Mouse (Mus musculus) neural tube, embryonic 12.5 days (tissue): ENCODE data around the gene Zfp954. TPM values are rescaled to one million over a fixed set of nuclear protein-coding genes. Genes with fewer than 3 reads are reported as not detected.
"Not testable (repeated sequence)": the region's sequence is repeated elsewhere in the genome, so short reads cannot be mapped to it uniquely, and the experiment has no call there.

ENCODE experiments used
- ATAC-seq: fragments of 200-750 bp; cut with Nextera tagmentation; 2 replicates; pipeline ENCODE4 v1.8.0; 2017; ENCODE audit warnings: low read depth, mild to moderate bottlenecking, moderate TSS enrichment, moderate library complexity; ENCODE audit not compliant: low FRiP score
- H3K27ac ChIP-seq: fragments of 300-500 bp; sonication (generic); 2 replicates; pipeline ENCODE4 v1.5.1; 2016
- H3K27me3 ChIP-seq: fragments of 300-500 bp; sonication (generic); replicated peaks from 2 replicates; pipeline ENCODE4 v1.6.1; 2016; ENCODE audit warnings: mild to moderate bottlenecking
- H3K36me3 ChIP-seq: fragments of 300-500 bp; sonication (generic); 2 replicates; pipeline ENCODE4 v1.6.1; 2016; ENCODE audit warnings: mild to moderate bottlenecking
- H3K4me1 ChIP-seq: fragments of 300-500 bp; sonication (generic); 2 replicates; pipeline ENCODE4 v1.6.1; 2016
- H3K4me2 ChIP-seq: fragments of 300-500 bp; sonication (generic); replicated peaks from 2 replicates; pipeline ENCODE4 v1.6.1; 2016; ENCODE audit warnings: mild to moderate bottlenecking
- H3K4me3 ChIP-seq: fragments of 300-500 bp; sonication (generic); 2 replicates; pipeline ENCODE4 v1.5.1; 2016
- H3K9ac ChIP-seq: fragments of 300-500 bp; sonication (generic); 2 replicates; pipeline ENCODE4 v1.6.1; 2016; ENCODE audit warnings: mild to moderate bottlenecking
- H3K9me3 ChIP-seq: fragments of 300-500 bp; sonication (generic); 2 replicates; pipeline ENCODE4 v1.6.1; 2016; ENCODE audit warnings: mild to moderate bottlenecking
- WGBS: fragments of 180-500 bp; shearing (Covaris S2); methylation state at CpG from one replicate; pipeline ENCODE4 v1.1.7; 2016; 5-methylcytosine and 5-hydroxymethylcytosine counted together
- polyA plus RNA-seq: library from polyadenylated mRNA; unstranded; fragments of >200 nt; fragmentation: Nextera tagmentation; extraction: Ambion mirVana; gene quantifications from 2 replicates; pipeline ENCODE4 v1.2.1, GENCODE M21; 2016

The Zfp954 gene
- polyA plus RNA-seq = 16.9 and 18.8 TPM in 2 replicates

DNA sequence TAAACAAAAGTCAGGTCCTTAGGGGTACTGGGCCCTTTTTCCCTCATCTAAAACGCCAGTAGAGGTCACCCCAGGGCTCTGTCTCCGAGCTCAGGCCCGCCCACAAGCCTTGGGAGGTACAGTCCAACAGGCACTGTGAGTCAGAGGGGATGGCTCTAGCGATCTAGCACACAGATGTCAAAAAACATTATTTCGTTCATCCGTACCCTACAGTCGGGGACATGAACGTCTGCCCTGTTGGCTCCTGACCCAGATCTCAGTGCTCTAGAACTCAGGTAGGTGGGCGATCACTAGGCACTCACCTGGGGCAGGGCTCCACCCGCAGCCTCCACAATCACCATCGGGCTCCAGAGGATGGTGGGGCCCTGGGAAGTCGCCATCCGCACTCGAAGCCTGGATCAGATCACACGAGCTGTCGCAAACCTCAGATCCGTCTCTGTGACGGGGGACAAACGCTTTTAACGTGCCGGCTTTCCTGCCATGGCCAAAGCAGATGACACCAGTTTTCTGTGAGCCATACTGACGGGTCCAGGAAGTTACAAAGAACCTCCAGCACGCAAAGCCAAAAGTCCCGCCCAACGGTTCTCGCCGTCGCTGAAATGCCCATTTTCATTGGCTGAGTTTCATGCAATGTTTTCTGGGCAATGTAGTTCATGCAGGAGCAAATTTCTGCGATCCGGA is at the start of gene Zfp954:
TSS of gene Zfp954 (minus strand) at position 568 of the 681 bp plus-strand sequence.
- Histone ChIP-seq H3K27ac (no peak within 1 kb of the TSS), H3K4me3 (peak within 1 kb of the TSS; percentile 53), H3K9ac (peak within 1 kb of the TSS; percentile 64), H3K4me1 (peaks cover 7% of the 10 kb centered on the region), H3K36me3 (peaks cover 29% of the 10 kb centered on the region), H3K9me3 (no peaks in the 10 kb centered on the region), H3K27me3 (no peaks in the 10 kb centered on the region), H3K4me2 (peak within 1 kb of the TSS; percentile 65)
- peak; percentile 88 for ATAC-seq
- 1% methylated on average over 30 of the region's 30 CpGs for WGBS

DNA sequence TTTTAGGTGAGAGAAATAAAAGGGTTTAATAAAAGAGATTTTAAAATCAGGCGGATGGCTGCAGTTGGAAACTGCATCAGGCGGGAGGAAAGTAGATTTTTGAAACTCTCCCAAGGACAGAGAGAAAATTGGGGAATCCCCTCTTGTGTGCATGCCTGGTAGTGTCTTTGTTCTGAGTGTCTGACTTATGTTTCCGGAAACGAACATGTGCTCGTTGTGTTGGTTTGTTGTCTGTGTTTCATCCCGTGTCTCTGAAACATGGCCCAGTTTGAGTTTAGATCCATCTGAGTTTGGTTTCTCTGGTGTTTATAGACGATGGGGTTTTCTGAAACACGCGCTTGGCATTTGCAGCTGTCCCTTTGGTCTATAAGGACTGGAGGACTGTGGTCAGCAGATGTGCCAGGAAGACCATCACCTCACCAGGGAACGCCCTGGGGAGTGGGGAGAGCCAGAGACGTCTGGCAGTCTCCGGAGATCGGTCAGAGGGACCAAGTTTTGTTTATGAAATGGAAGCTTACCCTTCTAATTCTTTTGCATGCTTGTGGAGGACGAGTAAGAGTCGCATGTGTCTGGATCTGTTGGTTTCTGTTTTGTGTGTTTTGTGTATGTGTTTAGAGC is 24.8 kb upstream of the Zfp954 start:
- no peak overlapping the region for H3K4me3 ChIP-seq
- no peak overlapping the region for H3K4me2 ChIP-seq
- H3K4me1 ChIP-seq = no peaks in the 10 kb centered on the region
- WGBS = 91% methylated on average over 15 of the region's 15 CpGs
- no peak overlapping the region for H3K9ac ChIP-seq
- ATAC-seq = no peak
- no peak overlapping the region for H3K27ac ChIP-seq
- H3K9me3 ChIP-seq = 0 out of 2 replicates have a peak, but pooled peaks cover 10% of the 10 kb centered on the region
- no peaks in the 10 kb centered on the region for H3K36me3 ChIP-seq
- no peaks in the 10 kb centered on the region for H3K27me3 ChIP-seq

DNA sequence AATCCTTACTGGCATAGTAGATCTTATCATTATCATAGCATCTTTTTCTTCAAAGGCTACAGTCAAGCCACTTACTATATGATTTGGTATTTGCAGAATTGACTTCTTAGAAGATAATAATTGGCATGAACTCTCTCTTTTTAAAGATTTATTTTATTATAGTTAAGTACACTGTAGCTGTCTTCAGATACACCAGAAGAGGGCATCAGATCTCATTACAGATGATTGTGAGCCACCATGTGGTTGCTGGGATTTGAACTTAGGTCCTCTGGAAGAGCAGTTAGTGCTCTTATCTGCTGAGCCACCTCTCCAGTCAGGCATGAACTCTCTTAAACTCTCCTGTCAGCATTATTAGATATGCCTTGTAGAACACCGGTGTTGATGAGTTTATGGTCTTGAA is 22.9 kb upstream of the Zfp954 start:
- ATAC-seq = no peak

DNA sequence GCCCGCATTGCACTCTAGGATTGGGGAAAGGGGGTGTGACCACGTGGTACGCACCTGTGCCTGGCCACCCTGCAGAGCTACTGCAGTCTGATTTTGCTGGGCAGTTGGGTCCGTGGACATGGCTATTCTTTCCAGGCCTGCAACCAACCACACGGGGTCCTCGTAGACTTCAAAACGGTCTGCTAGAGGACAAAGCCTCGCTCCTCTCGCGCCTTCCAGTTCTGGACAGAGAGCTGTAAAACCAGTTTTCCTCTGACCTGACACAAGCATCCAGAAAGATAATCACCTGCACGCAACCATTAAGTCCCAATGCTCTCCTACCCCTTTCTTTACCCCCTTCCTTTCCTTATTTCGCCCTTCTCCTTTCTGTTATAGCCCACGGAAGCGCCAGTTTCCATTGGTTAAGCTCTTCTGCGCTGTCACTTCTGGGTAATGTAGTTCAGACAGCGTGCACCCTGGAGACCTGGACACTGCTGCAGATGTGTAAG is 15.1 kb upstream of the Zfp954 start, which contains the start of gene Zfp773:
TSS of gene Zfp773 (minus strand) at position 377 of the 488 bp plus-strand sequence.
- Histone ChIP-seq H3K36me3 (peaks cover 17% of the 10 kb centered on the region), H3K9ac (peak within 1 kb of the TSS; percentile 55), H3K4me3 (peak within 1 kb of the TSS; percentile 37), H3K4me2 (peak within 1 kb of the TSS; percentile 58), H3K27ac (no peak within 1 kb of the TSS), H3K9me3 (no peaks in the 10 kb centered on the region), H3K4me1 (no peaks in the 10 kb centered on the region; the same call in 1 of the 2 replicates), H3K27me3 (no peaks in the 10 kb centered on the region)
- ATAC-seq = peak; percentile 97
- 9% methylated on average over 16 of the region's 16 CpGs for WGBS

More for the DNA sequence above, 22.9 kb upstream of the Zfp954 start:
- H3K4me2 ChIP-seq = no peak overlapping the region
- no peaks in the 10 kb centered on the region for H3K36me3 ChIP-seq
- H3K4me3 ChIP-seq = no peak overlapping the region
- 0 out of 2 replicates have a peak, but pooled peaks cover 10% of the 10 kb centered on the region for H3K9me3 ChIP-seq
- WGBS = 82% methylated on average over 1 of the region's 1 CpGs
- H3K27ac ChIP-seq = no peak overlapping the region
- no peaks in the 10 kb centered on the region for H3K27me3 ChIP-seq
- H3K4me1 ChIP-seq = no peaks in the 10 kb centered on the region
- H3K9ac ChIP-seq = no peak overlapping the region

DNA sequence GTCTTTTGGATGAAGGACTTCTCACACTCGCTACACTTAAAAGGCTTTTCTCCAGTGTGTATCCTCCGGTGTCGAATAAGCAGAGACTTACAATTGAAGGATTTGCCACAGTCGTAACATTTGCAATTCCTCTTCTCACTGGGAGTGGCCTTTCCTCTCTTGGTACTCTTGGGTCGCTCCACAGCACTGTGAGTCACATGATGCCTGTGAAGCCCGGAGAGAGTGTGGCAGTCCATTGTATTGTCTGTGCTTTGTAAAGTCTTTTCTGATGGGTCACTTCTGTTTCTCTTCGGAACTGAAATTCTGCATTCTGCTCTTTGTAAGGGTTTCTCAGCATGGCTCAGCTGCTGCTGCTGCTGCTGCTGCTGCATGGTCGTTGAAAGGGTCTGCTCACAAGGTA is 11.5 kb upstream of the Zfp954 start:
- H3K9ac ChIP-seq = no peak overlapping the region
- H3K27me3 ChIP-seq = no peaks in the 10 kb centered on the region
- WGBS = 75% methylated on average over 8 of the region's 8 CpGs
- no peaks in the 10 kb centered on the region; the same call in 1 of the 2 replicates for H3K4me1 ChIP-seq
- ATAC-seq = no peak
- H3K27ac ChIP-seq = no peak overlapping the region
- H3K4me3 ChIP-seq = no peak overlapping the region
- H3K4me2 ChIP-seq = no peak overlapping the region
- H3K9me3 ChIP-seq = no peaks in the 10 kb centered on the region
- peaks cover 25% of the 10 kb centered on the region for H3K36me3 ChIP-seq

DNA sequence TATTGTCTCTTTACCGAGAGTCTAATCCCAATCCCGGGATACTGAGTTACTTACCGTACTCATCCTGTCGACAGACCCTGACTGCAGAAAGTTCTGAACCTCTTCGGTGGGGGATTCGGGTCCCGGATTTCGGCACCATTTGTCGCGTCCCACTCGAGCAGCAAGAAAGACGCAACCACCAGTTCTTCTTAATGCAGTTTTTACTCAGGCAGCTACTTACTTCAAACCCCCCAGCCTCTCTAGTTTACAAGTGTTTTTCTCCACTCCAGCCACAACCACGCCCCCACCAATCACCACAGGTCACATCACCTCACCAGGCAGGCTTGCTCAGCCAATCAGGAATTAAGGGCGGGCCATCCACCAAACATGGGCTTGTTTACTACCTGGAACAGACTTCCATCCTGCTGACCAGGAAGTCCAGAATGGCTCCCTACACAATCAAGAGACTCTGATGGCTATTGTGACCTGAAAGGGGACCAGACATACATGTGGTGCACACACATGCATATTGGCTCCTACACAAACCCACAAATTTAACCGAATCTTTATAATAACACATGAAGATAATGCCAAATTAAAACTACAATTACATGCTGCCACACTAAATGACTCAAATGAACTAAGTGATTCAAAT is 9.3 kb upstream of the Zfp954 start:
- WGBS = 93% methylated on average over 15 of the region's 15 CpGs
- not testable (repeated sequence) for ATAC-seq

DNA sequence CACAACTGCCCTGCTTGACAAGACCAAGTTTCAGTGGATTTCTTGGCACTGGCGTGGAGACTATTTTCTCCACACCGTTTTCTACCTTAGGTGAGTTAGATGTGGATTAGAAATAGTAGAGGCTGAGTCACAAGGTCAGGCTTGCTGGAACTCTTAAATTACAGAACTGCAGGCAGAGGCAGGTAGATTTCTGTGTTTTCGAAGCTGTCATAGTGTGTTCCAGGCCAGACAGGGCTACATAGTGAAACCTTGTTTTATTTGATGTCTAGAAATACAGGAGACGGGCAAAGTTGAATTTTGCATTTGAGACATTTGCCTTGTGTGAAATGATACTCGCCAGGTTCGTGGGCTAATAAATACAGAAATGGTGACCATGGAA is 303 bp upstream of the Zfp954 start:
- Histone ChIP-seq H3K9me3 (no peaks in the 10 kb centered on the region), H3K4me2 (peak overlapping the region; percentile 65), H3K4me1 (peaks cover 7% of the 10 kb centered on the region), H3K4me3 (no peak overlapping the region), H3K9ac (no peak overlapping the region), H3K27ac (no peak overlapping the region), H3K27me3 (no peaks in the 10 kb centered on the region), H3K36me3 (peaks cover 23% of the 10 kb centered on the region)
- ATAC-seq = peak; percentile 57; the same call in 1 of the 2 replicates
- 56% methylated on average over 6 of the region's 6 CpGs for WGBS

More for the DNA sequence above, 9.3 kb upstream of the Zfp954 start:
- peaks cover 25% of the 10 kb centered on the region for H3K36me3 ChIP-seq
- not testable (repeated sequence) for H3K4me2 ChIP-seq, H3K9ac ChIP-seq, H3K4me3 ChIP-seq, H3K27me3 ChIP-seq, H3K4me1 ChIP-seq, H3K9me3 ChIP-seq, H3K27ac ChIP-seq

DNA sequence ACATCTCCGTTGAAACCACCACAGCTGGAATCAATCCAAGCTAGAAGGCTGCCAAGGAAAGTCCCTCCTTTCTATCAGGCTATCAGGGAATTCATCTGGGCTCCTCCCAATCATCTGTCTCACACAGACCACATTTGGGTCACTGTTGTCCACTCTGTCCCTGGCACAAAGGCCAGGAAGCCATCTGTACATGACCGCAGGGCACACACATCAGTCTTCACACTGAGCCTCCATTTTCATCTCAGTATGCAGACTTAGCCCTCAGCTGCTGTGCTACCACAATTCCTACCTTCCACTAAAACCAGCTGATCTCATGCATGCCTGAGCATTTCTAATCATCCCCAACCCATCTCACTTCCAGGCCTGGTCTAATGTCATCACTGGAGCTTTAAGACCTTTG is 2.8 kb downstream of the Zfp954 start:
- no peak overlapping the region for H3K9ac ChIP-seq
- no peak overlapping the region for H3K4me2 ChIP-seq
- no peak overlapping the region for H3K27ac ChIP-seq
- no peaks in the 10 kb centered on the region for H3K27me3 ChIP-seq
- H3K9me3 ChIP-seq = no peaks in the 10 kb centered on the region
- H3K4me3 ChIP-seq = no peak overlapping the region
- WGBS = 97% methylated on average over 2 of the region's 2 CpGs
- no peak for ATAC-seq
- peaks cover 52% of the 10 kb centered on the region for H3K36me3 ChIP-seq
- H3K4me1 ChIP-seq = peaks cover 7% of the 10 kb centered on the region

DNA sequence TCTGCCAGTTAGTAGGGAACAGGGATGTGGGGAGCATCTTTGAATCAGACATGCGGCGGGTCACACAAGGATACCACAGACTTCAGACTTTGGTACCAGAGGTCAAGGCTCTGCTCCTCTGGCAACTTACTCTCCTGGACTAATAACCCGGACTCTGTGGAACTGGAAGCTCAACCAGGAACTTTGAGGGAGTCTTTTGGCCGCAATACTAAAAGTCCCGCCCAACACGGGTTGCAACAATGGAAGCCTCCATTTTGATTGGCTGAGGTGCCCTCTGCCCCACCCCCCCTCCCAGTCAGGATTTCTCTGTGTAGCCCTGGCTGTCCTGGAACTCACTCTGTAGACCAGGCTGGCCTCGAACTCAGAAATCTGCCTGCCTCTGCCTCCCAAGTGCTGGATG is 12.8 kb downstream of the Zfp954 start:
- no peaks in the 10 kb centered on the region for H3K27me3 ChIP-seq
- H3K9me3 ChIP-seq = 0 out of 2 replicates have a peak, but pooled peaks cover 16% of the 10 kb centered on the region
- no peak overlapping the region for H3K4me3 ChIP-seq
- H3K4me1 ChIP-seq = no peaks in the 10 kb centered on the region
- no peak for ATAC-seq
- peaks cover 5% of the 10 kb centered on the region; the same call in 1 of the 2 replicates for H3K36me3 ChIP-seq
- H3K4me2 ChIP-seq = no peak overlapping the region
- H3K9ac ChIP-seq = no peak overlapping the region
- H3K27ac ChIP-seq = no peak overlapping the region
- 94% methylated on average over 7 of the region's 7 CpGs for WGBS

Other genes with a start within 250 kb of the Zfp954 start
- gene Aurkc, start 126.2 kb downstream of the Zfp954 start, polyA plus RNA-seq = 0.37 TPM in 1 of 2 replicates, not detected in the other
- 11.1 and 11.6 TPM in 2 replicates for gene Zfp773, start 15.3 kb upstream of the Zfp954 start, polyA plus RNA-seq
- gene Zfp418, start 49.8 kb upstream of the Zfp954 start, polyA plus RNA-seq = 2.6 and 2.8 TPM in 2 replicates
- 8.9 and 9.0 TPM in 2 replicates for gene Zfp772, start 88.5 kb upstream of the Zfp954 start, polyA plus RNA-seq
- 0.43 and 0.83 TPM in 2 replicates for gene Vmn2r29, start 125.8 kb upstream of the Zfp954 start, polyA plus RNA-seq
- gene Gm45844, start 156.8 kb upstream of the Zfp954 start, polyA plus RNA-seq = 2.5 and 3.5 TPM in 2 replicates
- 107 and 108 TPM in 2 replicates for gene Clcn4, start 179.4 kb upstream of the Zfp954 start, polyA plus RNA-seq
- gene Vmn2r30, start 216.1 kb upstream of the Zfp954 start, polyA plus RNA-seq = not detected in 2 replicates